Mouse (Mus musculus) lung, embryonic 15.5 days (tissue): ENCODE measurements around the gene Rdh7. TPM values are rescaled to one million over a fixed set of nuclear protein-coding genes. Genes with fewer than 3 reads are reported as not detected.
"Not testable (repeated sequence)": the region's sequence is repeated elsewhere in the genome, so short reads cannot be mapped to it uniquely, and the experiment has no call there.

Experiments used
- ATAC-seq: fragments of 200-750 bp; cut with Nextera tagmentation; 2 replicates; pipeline ENCODE4 v1.8.0; 2017; ENCODE audit warnings: moderate number of reproducible peaks, borderline replicate concordance; ENCODE audit not compliant: low FRiP score, low TSS enrichment; ENCODE audit errors: extremely low read depth
- H3K27ac ChIP-seq: fragments of 300-500 bp; sonication (generic); 2 replicates; pipeline ENCODE4 v1.5.1; 2015; ENCODE audit warnings: moderate library complexity, mild to moderate bottlenecking, inconsistent platforms
- H3K27me3 ChIP-seq: fragments of 300-500 bp; sonication (generic); 2 replicates; pipeline ENCODE4 v1.6.1; 2015; ENCODE audit warnings: inconsistent platforms
- H3K36me3 ChIP-seq: fragments of 300-500 bp; sonication (generic); 2 replicates; pipeline ENCODE4 v1.6.1; 2015; ENCODE audit warnings: inconsistent platforms
- H3K4me1 ChIP-seq: fragments of 300-500 bp; sonication (generic); 2 replicates; pipeline ENCODE4 v1.6.1; 2015; ENCODE audit warnings: inconsistent platforms
- H3K4me2 ChIP-seq: fragments of 300-500 bp; sonication (generic); 2 replicates; pipeline ENCODE4 v1.6.1; 2015; ENCODE audit warnings: inconsistent platforms, mild to moderate bottlenecking, moderate library complexity
- H3K4me3 ChIP-seq: fragments of 300-500 bp; sonication (generic); 2 replicates; pipeline ENCODE4 v1.5.1; 2015; ENCODE audit warnings: mild to moderate bottlenecking, inconsistent platforms
- H3K9ac ChIP-seq: fragments of 300-500 bp; sonication (generic); 2 replicates; pipeline ENCODE4 v1.6.1; 2015; ENCODE audit warnings: inconsistent platforms
- H3K9me3 ChIP-seq: fragments of 300-500 bp; sonication (generic); 2 replicates; pipeline ENCODE4 v1.6.1; 2016; ENCODE audit warnings: inconsistent platforms
- WGBS: fragments of 180-500 bp; shearing (Covaris S2); methylation state at CpG from one replicate; pipeline ENCODE4 v1.1.7; 2015; 5-methylcytosine and 5-hydroxymethylcytosine counted together
- polyA plus RNA-seq: library from polyadenylated mRNA; unstranded; fragments of >200 nt; fragmentation: Nextera tagmentation; extraction: Ambion mirVana; gene quantifications from 2 replicates; pipeline ENCODE4 v1.2.1, GENCODE M21; 2015

The Rdh7 gene
- polyA plus RNA-seq: not detected in 2 replicates

GRCm38 (mm10) chr10:127888605-127889004 is at the start of gene Rdh7:
TSS of gene Rdh7 (minus strand) at chr10:127888817.
- H3K9me3 ChIP-seq: no peaks in the 10 kb centered on the region
- H3K4me2 ChIP-seq: no peak within 1 kb of the TSS
- 0 out of 2 replicates have a peak, but pooled peaks cover 2% of the 10 kb centered on the region for H3K4me1 ChIP-seq
- no peak within 1 kb of the TSS for H3K4me3 ChIP-seq
- H3K36me3 ChIP-seq: no peaks in the 10 kb centered on the region
- H3K27ac ChIP-seq: no peak within 1 kb of the TSS
- ATAC-seq: no peak
- no peak within 1 kb of the TSS for H3K9ac ChIP-seq
- H3K27me3 ChIP-seq: no peaks in the 10 kb centered on the region

GRCm38 (mm10) chr10:127937428-127938010 is 48.9 kb upstream of the Rdh7 start:
- Histone ChIP-seq H3K4me1 (peaks cover 1% of the 10 kb centered on the region; the same call in 1 of the 2 replicates), H3K36me3 (no peaks in the 10 kb centered on the region), H3K27me3 (no peaks in the 10 kb centered on the region), H3K4me3 (no peak overlapping the region), H3K9me3 (no peaks in the 10 kb centered on the region), H3K27ac (no peak overlapping the region), H3K4me2 (no peak overlapping the region), H3K9ac (no peak overlapping the region)
- ATAC-seq: no peak
- 3% methylated on average over 2 of the region's 2 CpGs for WGBS

DNA sequence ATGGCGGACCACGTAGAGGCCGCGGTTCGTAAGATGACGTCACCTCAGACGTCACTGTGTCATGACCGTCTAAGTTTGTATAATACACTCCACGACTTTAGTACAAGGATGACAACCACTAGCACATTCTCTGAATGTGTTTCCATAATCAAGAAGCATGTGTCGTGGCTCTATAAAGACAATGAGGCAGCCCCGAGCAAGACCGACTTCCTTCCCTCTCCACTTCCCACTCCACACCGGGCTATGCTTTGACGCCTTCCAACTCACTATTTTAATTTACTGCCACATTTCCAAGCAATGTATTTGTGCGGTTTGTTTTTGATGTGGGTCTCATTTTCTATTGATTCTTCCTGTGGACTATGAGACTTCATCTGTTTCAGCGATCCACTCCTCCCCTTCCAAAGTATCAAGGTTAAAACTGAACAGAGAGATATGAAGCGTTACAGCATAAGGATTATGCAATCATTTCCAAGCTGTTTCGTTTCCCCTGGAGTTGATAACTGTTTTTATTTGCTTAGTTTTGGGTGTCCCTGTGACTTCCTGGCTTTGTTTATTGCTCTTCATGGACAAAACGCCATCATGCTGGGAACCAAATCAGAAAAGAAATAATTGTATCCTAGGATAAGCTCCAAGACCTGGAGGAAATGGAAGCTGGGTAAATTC is 48.3 kb upstream of the Rdh7 start:
- Histone ChIP-seq H3K36me3 (no peaks in the 10 kb centered on the region), H3K4me3 (no peak overlapping the region), H3K9ac (no peak overlapping the region), H3K27me3 (no peaks in the 10 kb centered on the region), H3K4me2 (no peak overlapping the region), H3K27ac (no peak overlapping the region), H3K4me1 (peaks cover 3% of the 10 kb centered on the region; the same call in 1 of the 2 replicates), H3K9me3 (no peaks in the 10 kb centered on the region)
- WGBS: 73% methylated on average over 19 of the region's 19 CpGs
- no peak for ATAC-seq

DNA sequence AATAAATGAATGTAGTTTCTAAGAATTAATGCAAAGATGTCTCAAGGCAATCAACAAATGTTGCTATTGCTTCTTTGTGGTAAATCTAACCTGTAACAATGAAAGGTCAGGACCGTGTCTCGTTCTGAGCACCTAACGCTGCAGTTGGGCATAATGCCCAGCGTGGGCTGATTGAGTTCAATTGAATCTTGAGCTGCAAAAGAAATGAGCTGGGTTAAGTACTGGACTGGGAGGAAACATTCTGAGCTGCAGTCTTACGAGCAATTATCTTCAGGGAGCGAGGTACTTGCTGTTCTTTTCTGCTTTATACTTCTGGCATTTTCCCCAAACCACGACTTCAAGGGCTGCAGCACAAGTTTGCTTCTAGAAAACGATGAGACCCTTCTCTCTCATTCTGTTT is 47.7 kb upstream of the Rdh7 start:
- no peak overlapping the region for H3K4me2 ChIP-seq
- peaks cover 3% of the 10 kb centered on the region; the same call in 1 of the 2 replicates for H3K4me1 ChIP-seq
- ATAC-seq: no peak
- no peaks in the 10 kb centered on the region for H3K9me3 ChIP-seq
- WGBS: 81% methylated on average over 8 of the region's 8 CpGs
- H3K27me3 ChIP-seq: no peaks in the 10 kb centered on the region
- H3K4me3 ChIP-seq: no peak overlapping the region
- H3K27ac ChIP-seq: no peak overlapping the region
- H3K9ac ChIP-seq: no peak overlapping the region
- no peaks in the 10 kb centered on the region for H3K36me3 ChIP-seq

GRCm38 (mm10) chr10:127932290-127932926 is 43.8 kb upstream of the Rdh7 start:
- Histone ChIP-seq H3K27me3 (no peaks in the 10 kb centered on the region), H3K27ac (no peak overlapping the region), H3K9me3 (no peaks in the 10 kb centered on the region), H3K36me3 (no peaks in the 10 kb centered on the region), H3K4me2 (no peak overlapping the region), H3K9ac (no peak overlapping the region), H3K4me3 (no peak overlapping the region), H3K4me1 (peaks cover 3% of the 10 kb centered on the region; the same call in 1 of the 2 replicates)
- no peak for ATAC-seq
- 46% methylated on average over 8 of the region's 8 CpGs for WGBS

- WGBS: 60% methylated on average over 2 of the region's 2 CpGs
- Histone ChIP-seq H3K4me3 (no peak overlapping the region), H3K4me1 (peaks cover 3% of the 10 kb centered on the region; the same call in 1 of the 2 replicates), H3K9me3 (no peaks in the 10 kb centered on the region), H3K4me2 (no peak overlapping the region), H3K27ac (no peak overlapping the region), H3K9ac (no peak overlapping the region), H3K27me3 (no peaks in the 10 kb centered on the region), H3K36me3 (no peaks in the 10 kb centered on the region)
- ATAC-seq: no peak
These were observed 39.1 kb upstream of the Rdh7 start for GRCm38 (mm10) chr10:127927737-127928136.

GRCm38 (mm10) chr10:127924597-127925378 is 36.2 kb upstream of the Rdh7 start:
- peak; percentile 31; the same call in 1 of the 2 replicates for ATAC-seq
- Histone ChIP-seq H3K9me3 (no peaks in the 10 kb centered on the region), H3K4me1 (no peaks in the 10 kb centered on the region), H3K36me3 (no peaks in the 10 kb centered on the region), H3K4me2 (no peak overlapping the region), H3K27ac (no peak overlapping the region), H3K9ac (no peak overlapping the region), H3K27me3 (no peaks in the 10 kb centered on the region), H3K4me3 (no peak overlapping the region)
- 50% methylated on average over 7 of the region's 7 CpGs for WGBS

DNA sequence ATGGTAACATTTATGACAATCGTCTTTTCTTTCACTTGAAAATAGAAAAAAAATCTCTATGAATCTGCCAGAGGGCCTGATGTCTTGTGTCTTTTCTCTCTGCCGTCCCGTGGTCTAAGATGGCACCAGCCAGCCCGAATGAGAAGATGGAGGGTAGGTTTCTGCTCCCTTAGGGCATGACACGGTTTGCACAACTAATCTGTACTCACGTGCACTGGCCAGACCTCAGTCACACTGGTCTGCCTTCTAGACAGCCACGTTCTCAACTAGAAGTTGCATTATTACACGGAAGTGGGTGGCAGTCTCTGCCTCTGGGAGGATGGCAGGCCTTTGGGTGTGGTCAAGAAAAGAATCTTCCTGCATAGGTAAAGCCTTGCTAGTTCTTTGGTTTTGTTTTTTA is 34.4 kb upstream of the Rdh7 start:
- WGBS: 90% methylated on average over 8 of the region's 8 CpGs
- Histone ChIP-seq H3K4me3 (no peak overlapping the region), H3K27me3 (no peaks in the 10 kb centered on the region), H3K27ac (no peak overlapping the region), H3K9ac (no peak overlapping the region), H3K4me1 (no peaks in the 10 kb centered on the region), H3K4me2 (no peak overlapping the region), H3K9me3 (no peaks in the 10 kb centered on the region), H3K36me3 (no peaks in the 10 kb centered on the region)
- ATAC-seq: no peak

DNA sequence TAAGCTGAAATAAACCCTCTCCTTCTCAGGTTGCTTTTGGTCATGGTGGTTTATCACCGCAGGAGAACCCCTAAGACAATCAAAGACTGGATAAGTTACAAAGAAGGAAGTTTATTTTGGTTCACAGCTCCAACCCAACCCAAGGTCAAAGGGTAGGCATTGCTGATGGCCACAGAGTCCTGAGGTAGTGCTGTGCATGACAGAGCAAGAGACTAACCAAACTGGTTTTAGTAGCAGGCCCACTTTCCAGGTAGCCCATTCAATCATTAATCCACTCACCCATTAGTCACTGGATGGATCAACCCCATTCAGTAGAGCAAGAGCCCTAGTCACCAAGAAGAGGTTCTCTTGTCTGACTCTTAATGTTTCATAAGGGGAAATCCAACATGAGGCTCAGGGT is 33.6 kb upstream of the Rdh7 start:
- 50% methylated on average over 1 of the region's 1 CpGs for WGBS
- Histone ChIP-seq H3K9ac (no peak overlapping the region), H3K9me3 (no peaks in the 10 kb centered on the region), H3K4me3 (no peak overlapping the region), H3K27me3 (no peaks in the 10 kb centered on the region), H3K27ac (no peak overlapping the region), H3K36me3 (no peaks in the 10 kb centered on the region), H3K4me2 (no peak overlapping the region), H3K4me1 (no peaks in the 10 kb centered on the region)
- no peak for ATAC-seq

- no peaks in the 10 kb centered on the region for H3K4me1 ChIP-seq
- H3K9me3 ChIP-seq: no peaks in the 10 kb centered on the region
- H3K27ac ChIP-seq: no peak overlapping the region
- no peak overlapping the region for H3K9ac ChIP-seq
- H3K4me3 ChIP-seq: no peak overlapping the region
- no peak overlapping the region for H3K4me2 ChIP-seq
- H3K36me3 ChIP-seq: no peaks in the 10 kb centered on the region
- 97% methylated on average over 5 of the region's 5 CpGs for WGBS
- H3K27me3 ChIP-seq: no peaks in the 10 kb centered on the region
- ATAC-seq: no peak
These were observed 29.0 kb upstream of the Rdh7 start for GRCm38 (mm10) chr10:127917651-127918050.

DNA sequence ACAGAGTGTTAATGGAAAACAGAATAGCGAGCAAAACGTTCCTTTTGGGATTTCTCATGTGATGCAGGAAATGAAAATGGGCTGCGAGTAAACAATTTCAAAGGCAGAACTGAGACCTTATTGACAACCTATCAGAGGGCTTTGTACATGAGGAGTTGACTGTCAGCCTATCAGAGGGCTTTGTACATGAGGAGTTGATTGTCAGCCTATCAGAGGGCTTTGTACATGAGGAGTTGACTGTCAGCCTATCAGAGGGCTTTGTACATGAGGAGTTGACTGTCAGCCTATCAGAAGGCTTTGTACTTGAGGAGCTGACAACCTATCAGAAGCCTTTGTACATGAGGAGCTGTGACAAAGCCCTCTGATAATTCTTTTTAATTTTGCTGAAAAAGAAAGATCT is 28.6 kb upstream of the Rdh7 start:
- H3K36me3 ChIP-seq, H3K9ac ChIP-seq, H3K4me1 ChIP-seq, H3K27ac ChIP-seq, H3K9me3 ChIP-seq, ATAC-seq, H3K4me3 ChIP-seq, H3K4me2 ChIP-seq, H3K27me3 ChIP-seq: not testable (repeated sequence)
- 80% methylated on average over 3 of the region's 3 CpGs for WGBS

GRCm38 (mm10) chr10:127915578-127915977 is 27.0 kb upstream of the Rdh7 start:
- no peaks in the 10 kb centered on the region for H3K36me3 ChIP-seq
- H3K27me3 ChIP-seq: no peaks in the 10 kb centered on the region
- no peak overlapping the region for H3K27ac ChIP-seq
- 81% methylated on average over 1 of the region's 1 CpGs for WGBS
- no peak for ATAC-seq
- no peaks in the 10 kb centered on the region for H3K9me3 ChIP-seq
- H3K9ac ChIP-seq: no peak overlapping the region
- no peak overlapping the region for H3K4me3 ChIP-seq
- H3K4me2 ChIP-seq: no peak overlapping the region
- H3K4me1 ChIP-seq: no peaks in the 10 kb centered on the region
